Mouse (Mus musculus): ENCODE measurements around the gene Mcm3ap.

Gene Mcm3ap

DNA sequence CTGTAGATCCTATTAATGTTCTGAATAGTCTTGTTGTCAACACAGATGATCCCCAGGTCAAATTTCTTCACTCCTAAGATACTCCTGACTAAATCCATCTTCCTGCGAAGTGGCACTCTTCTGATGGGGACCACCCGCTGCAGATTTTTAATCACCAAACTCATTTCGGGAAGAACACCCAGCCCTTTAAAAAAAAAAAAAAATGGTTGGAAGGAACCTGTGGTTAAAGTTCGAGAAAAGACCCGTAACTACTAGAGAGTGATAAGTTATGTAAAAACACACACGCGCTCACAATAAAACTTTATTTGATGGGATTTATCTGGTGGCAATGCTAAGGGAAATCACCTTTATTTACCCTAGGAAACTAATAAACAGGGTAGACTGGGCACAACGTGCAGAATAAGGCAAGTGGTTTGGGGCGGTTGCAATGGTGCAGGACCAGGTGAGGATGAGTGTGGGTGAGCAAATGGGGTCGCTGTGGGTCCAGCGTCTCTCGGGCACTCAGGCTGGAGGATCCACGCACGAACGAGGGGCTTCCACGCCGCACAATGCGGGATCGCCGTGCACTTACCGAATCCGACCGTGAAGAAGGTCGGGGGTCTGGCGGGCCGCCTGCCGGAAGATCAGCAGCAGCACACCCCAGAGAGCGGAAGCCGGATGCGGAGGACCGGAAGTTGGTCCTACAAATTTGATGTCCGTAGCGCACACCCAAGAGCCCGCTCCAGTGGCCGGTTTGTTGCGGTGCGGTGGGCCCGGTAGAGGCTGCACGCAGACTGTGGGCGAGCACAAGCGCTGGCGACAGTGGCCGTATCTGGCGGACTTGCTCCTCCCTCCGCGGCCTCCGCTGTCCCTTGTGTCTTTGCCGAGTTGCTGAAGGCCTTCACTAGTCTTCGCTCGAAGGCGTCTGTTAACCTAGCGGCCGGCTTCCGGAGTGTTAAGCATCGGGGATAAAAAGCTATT, at the start of gene Mcm3ap, which contains the start of gene Ybey:
Mcm3ap (plus strand) TSS at position 725 of the 960 bp plus-strand sequence.
Ybey (minus strand) TSS at position 912 of the 960 bp plus-strand sequence.
- DNase-seq (ENCODE audit: low spot score): peak; percentile 89

DNA sequence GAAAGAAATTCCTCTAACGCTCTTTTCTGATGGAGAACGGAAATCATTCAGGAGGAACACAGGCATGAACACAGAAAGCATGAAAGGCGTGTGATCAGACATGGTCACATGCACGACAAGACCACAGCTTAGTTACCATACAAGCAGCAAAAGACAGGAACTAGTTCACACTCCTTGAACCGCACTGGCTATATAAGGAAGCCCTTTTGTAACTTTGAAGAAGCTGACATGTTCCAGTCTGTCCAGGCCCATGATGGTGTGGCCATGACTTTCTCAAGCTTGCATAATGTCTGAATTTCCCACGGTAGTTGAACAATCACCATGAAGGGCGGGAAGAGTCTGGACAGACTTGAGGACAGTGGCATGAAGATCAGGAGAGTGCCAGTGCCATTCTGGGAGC, 43.1 kb upstream of the Mcm3ap start:
- DNase-seq (ENCODE audit: low spot score): no peak

- no peak for DNase-seq (ENCODE audit: low spot score)
Measured at GRCm38 (mm10) chr10:76433925-76434324, 34.8 kb upstream of the Mcm3ap start.

DNA sequence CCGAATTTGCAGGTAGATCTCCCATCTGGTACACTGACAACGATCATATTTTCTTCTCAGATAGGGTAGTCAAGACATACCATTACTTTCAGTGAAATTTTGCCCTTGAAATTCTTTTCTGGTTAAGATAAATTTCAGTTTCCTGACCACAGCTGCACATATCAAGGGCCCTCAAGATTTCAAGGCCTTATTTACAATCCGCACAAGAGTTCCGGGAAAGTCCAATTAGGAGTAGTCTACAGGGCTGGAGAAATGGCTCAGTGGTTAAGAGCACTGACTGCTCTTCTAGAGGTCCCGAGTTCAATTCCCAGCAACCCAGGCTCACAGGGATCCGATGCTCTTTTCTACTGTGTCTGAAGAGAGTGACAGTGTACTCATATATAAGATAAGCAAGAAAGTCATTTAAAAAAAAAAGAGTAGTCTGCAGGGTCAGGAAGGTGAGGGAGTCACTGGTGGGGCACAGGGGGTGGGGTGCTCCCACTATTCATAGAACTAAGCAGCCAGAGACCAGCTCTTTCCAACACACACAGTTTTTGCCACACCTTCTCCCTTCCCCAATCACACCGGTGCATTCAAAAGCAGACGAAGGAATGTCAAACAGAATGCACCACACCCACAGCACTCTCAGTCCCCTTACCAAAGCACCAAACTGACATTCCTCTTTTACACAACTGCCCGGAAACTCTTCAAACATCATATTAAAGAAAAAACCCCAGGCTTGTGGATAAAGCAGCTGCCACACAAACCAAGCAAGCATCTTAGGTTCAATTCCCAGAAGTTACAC, 29.4 kb upstream of the Mcm3ap start:
- DNase-seq (ENCODE audit: low spot score): no peak

GRCm38 (mm10) chr10:76440281-76440680, 28.4 kb upstream of the Mcm3ap start, which contains the start of gene AC141477.1:
AC141477.1 (minus strand) TSS chr10:76440444.
- no peak for DNase-seq (ENCODE audit: low spot score)

DNA sequence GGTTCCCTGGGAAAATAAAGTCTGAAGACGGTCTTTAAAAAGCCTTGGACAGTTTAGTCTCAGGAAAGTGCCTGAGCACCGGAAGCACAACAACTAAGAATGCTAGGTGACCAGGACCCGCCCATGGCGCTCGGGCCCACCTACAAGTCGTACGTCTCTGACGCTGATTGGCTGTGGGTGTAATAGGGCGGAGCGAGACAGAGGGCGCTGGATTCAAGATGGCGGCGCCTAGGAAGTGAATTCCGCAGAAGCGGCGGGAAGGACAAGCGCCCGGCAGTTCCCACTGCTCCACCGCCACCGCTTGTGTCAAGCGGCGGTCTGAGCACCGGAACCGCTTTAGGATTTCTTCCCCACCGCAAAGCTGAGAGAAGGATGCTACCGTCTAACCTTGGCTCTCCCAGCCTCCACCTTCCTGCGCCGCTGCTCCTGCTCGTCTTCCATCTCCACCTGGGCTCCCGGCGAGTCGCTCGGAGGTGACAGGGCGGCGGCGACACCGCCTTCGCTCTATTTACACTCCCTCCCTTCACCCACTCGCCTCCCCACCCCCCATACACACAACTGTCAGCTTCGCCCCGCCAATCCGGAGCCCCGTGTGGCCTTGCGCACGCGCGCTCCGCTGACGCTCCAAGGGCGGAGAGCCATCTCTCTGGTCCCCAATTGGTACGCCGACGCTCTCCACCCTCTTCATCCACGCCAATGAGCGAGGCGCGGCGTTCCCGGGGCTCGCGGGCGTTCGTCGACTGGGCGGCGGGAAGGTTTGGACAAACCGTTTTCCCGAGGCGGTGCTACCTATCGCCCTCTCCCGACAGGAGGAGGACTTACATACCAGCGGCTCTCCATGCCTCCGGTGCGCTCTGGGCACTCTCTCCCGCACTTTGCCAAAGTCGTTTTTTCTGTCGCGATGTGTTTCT, 26.3 kb upstream of the Mcm3ap start, which contains the start of gene Pcnt:
Pcnt (minus strand) TSS at position 609 of the 911 bp plus-strand sequence.
- peak; percentile 97 for DNase-seq (ENCODE audit: low spot score)

DNA sequence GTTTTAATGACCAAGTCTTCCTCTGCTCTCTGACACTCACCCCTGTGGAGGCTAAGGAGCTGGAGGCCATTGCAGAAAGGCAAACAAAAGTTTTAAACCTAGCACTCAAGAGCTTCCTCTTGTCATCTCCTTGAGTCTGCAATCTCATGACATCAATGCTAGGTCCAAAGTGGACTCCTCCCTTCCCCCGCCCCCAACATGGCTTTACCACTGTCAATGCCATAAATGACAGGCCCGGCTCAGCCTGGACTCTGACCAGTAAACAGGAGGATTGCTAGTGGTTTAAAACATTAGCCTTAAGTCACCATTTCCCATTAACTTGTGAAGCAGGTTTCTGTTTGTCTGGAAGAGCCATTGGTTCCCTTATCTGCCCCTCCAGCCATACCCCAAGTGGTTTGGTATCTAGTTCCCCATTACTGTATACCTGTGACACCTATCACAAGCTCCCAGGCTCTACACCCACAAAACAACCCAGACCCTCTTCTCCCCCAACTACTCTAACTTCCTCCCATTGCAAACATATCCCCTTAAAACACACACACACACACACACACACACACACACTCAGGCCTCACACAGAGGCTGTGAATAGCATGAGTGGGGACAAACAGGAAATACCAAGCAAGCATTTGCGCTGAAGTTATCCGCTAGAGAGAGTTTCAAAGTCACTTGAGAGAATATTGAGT, 22.6 kb upstream of the Mcm3ap start:
- DNase-seq (ENCODE audit: low spot score): no peak

- DNase-seq (ENCODE audit: low spot score): no peak
Measured at GRCm38 (mm10) chr10:76447406-76448229, 21.1 kb upstream of the Mcm3ap start.

DNA sequence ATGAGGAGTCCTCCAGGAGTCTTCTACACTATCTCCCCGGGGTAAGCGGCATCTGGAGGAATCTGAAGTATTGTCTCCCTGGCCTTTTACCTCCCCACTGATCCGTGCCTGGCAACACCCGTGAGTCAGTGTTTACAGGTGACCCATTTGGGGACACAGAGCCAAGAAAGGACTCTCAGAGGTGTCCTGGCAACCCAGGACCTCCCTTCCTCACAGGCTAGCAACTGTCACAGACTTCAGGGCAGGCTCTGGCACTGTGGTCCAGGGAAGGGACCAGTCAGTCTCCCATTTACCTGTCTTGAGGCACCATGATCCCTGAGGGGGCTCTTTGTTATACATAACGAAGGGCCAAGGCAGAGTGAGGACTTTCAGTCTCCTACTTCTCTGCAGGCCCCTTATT, 19.9 kb upstream of the Mcm3ap start, which contains the start of gene 2610028H24Rik:
2610028H24Rik (plus strand) TSS at position 231 of the 400 bp plus-strand sequence.
- DNase-seq (ENCODE audit: low spot score): no peak

DNA sequence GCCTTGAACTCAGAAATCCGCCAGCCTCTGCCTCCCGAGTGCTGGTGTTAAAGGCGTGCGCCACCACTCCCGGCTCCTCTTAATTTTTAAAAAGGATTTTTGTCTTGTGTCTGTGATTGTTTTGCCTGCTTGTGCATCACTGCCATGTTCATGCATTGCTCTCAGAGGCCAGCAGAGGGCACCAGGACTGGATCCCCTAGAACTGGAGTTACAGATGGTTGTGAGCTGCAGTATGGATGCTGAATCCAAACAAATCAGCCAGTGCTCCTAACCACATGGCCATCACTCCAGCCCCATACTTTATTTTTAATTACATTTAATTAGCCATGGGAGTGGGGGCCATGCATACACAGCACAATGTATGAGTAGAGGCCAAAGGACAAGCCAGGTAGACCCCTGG, 13.4 kb upstream of the Mcm3ap start:
- peak; percentile 55 for DNase-seq (ENCODE audit: low spot score)

DNA sequence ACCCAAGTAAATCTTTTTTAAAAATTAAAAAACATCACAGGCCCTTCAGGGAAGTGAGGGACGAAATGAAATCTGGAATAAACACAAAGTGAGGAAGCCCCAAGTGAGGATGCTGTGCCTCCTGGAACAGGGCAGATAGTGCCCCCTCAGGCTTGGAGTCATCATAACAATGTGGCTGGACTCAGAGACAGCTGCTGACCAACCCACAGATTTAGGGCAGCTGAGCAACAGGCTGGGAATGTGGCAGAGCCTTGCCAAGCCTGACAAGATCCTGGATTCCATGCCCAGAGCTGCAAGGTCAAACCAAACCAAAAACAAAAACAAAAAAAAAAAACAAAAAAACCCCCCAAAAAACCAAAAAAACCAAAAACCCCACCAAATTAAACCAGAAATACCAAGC, 7.5 kb upstream of the Mcm3ap start:
- DNase-seq (ENCODE audit: low spot score): no peak

- DNase-seq (ENCODE audit: low spot score): no peak
Measured at GRCm38 (mm10) chr10:76462312-76462711, 6.4 kb upstream of the Mcm3ap start.

DNA sequence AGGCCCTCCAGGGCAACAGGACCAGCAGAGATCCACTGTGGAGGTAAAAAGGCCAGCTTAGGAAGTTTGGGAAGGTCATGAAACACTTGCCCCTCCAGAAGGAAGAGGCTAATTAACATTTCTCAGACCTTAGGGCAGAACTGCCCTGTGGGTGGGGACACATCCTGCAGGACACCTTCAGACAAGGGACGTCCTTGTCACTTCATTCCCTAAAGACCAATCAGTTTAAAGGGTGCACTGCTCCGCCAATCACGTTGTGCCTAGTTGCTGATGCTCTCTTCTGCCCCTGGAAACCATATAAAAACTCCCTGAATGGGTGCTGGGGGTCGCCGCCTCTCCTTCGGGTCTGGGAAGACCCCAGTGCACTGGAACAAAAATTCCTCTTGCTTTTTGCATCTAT, 6.0 kb upstream of the Mcm3ap start:
- no peak for DNase-seq (ENCODE audit: low spot score)

- no peak for DNase-seq (ENCODE audit: low spot score)
Measured at GRCm38 (mm10) chr10:76473759-76474158, 5.0 kb downstream of the Mcm3ap start.

DNA sequence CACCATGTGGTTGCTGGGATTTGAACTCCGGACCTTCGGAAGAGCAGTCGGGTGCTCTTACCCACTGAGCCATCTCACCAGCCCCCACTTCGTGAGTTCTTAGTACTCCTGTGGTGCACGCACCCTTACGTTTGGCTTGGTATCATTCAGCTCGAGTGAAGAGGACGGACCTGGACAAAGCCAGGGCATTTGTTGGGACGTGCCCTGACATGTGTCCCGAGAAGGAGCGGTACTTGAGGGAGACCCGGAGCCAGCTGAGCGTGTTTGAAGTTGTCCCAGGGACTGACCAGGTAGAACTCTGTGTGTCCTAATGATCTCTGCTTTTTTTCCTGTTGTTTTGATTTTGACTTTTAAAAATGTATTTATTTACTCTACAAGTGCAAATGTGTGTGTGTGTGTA, 12.1 kb downstream of the Mcm3ap start:
- DNase-seq (ENCODE audit: low spot score): no peak

- no peak for DNase-seq (ENCODE audit: low spot score)
Measured at GRCm38 (mm10) chr10:76481480-76481879, 12.8 kb downstream of the Mcm3ap start.

- DNase-seq (ENCODE audit: low spot score): no peak
Measured at GRCm38 (mm10) chr10:76486302-76486701, 17.6 kb downstream of the Mcm3ap start.

GRCm38 (mm10) chr10:76488265-76488664, 19.5 kb downstream of the Mcm3ap start:
- DNase-seq (ENCODE audit: low spot score): no peak

DNA sequence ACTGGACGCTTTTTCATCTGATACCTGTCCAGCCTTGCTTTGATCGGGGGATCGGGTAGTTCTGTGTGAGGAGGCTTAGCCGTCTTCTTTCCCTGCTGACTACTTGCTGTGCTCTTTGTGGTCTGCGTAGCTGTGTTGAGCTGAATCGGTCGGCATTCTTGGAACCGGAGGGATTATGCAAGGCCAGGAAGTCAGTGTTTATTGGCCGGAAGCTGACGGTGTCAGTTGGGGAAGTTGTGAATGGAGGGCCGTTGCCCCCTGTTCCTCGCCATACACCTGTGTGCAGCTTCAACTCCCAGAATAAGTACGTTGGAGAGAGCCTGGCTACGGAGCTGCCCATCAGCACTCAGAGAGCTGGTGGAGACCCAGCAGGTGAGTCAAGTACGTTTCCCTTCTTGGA, 20.5 kb downstream of the Mcm3ap start:
- DNase-seq (ENCODE audit: low spot score): no peak

- no peak for DNase-seq (ENCODE audit: low spot score)
Measured at GRCm38 (mm10) chr10:76493527-76493926, 24.8 kb downstream of the Mcm3ap start.
